Mouse (Mus musculus): ENCODE data around the gene 1700007K13Rik.
A peak's percentile ranks its signal among the peaks of the same experiment; 100 is the strongest.

Gene 1700007K13Rik

GRCm38 (mm10) chr2:28416511-28416910, 49.6 kb downstream of the 1700007K13Rik start:
- DNase-seq (ENCODE audit: inconsistent age in 2 of 2, low spot score in 1 of 2), result no peak

- DNase-seq (ENCODE audit: inconsistent age in 2 of 2, low spot score in 1 of 2), result peak; percentile 85 to 88
Observed at GRCm38 (mm10) chr2:28415387-28416024, 50.6 kb downstream of the 1700007K13Rik start.

- DNase-seq (ENCODE audit: inconsistent age in 2 of 2, low spot score in 1 of 2), result no peak
Observed at GRCm38 (mm10) chr2:28414757-28415137, 51.4 kb downstream of the 1700007K13Rik start.

- no peak for DNase-seq (ENCODE audit: inconsistent age in 2 of 2, low spot score in 1 of 2)
Observed at GRCm38 (mm10) chr2:28414116-28414756, 51.9 kb downstream of the 1700007K13Rik start.

- DNase-seq (ENCODE audit: inconsistent age in 2 of 2, low spot score in 1 of 2), result no peak
Observed at GRCm38 (mm10) chr2:28412936-28413335, 53.2 kb downstream of the 1700007K13Rik start.

Data from adrenal gland, adult (tissue).